Mouse (Mus musculus): ENCODE data around the gene Ngrn. TPM values are rescaled to one million over a fixed set of nuclear protein-coding genes. Genes with fewer than 3 reads are reported as not detected.

Gene Ngrn
- polyA plus RNA-seq, 1 experiment from 2014 or later, result 52.2 TPM

DNA sequence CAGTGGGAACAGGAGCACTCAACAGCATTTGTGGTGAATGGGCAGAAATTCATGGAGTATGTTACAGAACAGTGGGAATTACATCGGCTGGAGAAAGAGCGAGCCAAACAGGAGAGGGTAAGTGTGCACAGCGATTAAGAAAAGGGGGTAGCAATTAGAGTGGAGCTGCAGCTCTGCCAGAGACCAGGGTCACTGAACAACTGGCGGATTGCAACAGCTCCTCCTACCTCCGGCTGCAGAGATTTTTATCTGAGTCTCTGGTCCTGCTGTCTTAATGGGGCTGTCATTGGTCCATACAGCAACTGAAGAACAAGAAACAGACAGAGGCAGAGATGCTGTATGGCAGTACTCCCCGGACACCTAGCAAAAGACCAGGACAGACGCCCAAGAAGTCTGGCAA, 49.8 kb downstream of the Ngrn start:
- Histone ChIP-seq H3K4me1 (no peaks in the 10 kb centered on the region), H3K9me3 (no peaks in the 10 kb centered on the region), H3K4me3 (no peak overlapping the region), H3K9ac (no peak overlapping the region), H3K4me2 (no peak overlapping the region), H3K27ac (no peak overlapping the region), H3K36me3 (peaks cover 96% of the 10 kb centered on the region), H3K27me3 (no peaks in the 10 kb centered on the region)
- no peak for ATAC-seq (ENCODE audit: insufficient number of reproducible peaks, insufficient read depth, low FRiP score, low TSS enrichment, low read depth)
- WGBS, result 85% methylated on average over 7 of the region's 7 CpGs

Other genes starting within 250 kb of the Ngrn start
- 20.1 and 21.9 TPM in 2 replicates for gene Zfp710, start 236.4 kb upstream of the Ngrn start, polyA plus RNA-seq (2015; fragmentation: Nextera tagmentation; extraction: Ambion mirVana)
- 514 and 560 TPM in 2 replicates for gene Idh2, start 145.8 kb upstream of the Ngrn start, polyA plus RNA-seq (2015; fragmentation: Nextera tagmentation; extraction: Ambion mirVana)
- gene Sema4b, start 74.4 kb upstream of the Ngrn start, polyA plus RNA-seq (2015; fragmentation: Nextera tagmentation; extraction: Ambion mirVana), result 18.6 and 19.8 TPM in 2 replicates
- gene Cib1, start 28.4 kb upstream of the Ngrn start, polyA plus RNA-seq (2015; fragmentation: Nextera tagmentation; extraction: Ambion mirVana), result 69.9 and 71.1 TPM in 2 replicates
- gene Gdpgp1, start 28.4 kb upstream of the Ngrn start, polyA plus RNA-seq (2015; fragmentation: Nextera tagmentation; extraction: Ambion mirVana), result 3.8 TPM in 2 replicates
- 0.90 and 2.3 TPM in 2 replicates for gene Ttll13, start 14.8 kb upstream of the Ngrn start, polyA plus RNA-seq (2015; fragmentation: Nextera tagmentation; extraction: Ambion mirVana)
- 13.8 and 16.2 TPM in 2 replicates for gene Vps33b, start 8.4 kb downstream of the Ngrn start, polyA plus RNA-seq (2015; fragmentation: Nextera tagmentation; extraction: Ambion mirVana)
- gene Prc1, start 33.2 kb downstream of the Ngrn start, polyA plus RNA-seq (2015; fragmentation: Nextera tagmentation; extraction: Ambion mirVana), result 121 and 130 TPM in 2 replicates
- gene Rccd1, start 63.2 kb downstream of the Ngrn start, polyA plus RNA-seq (2015; fragmentation: Nextera tagmentation; extraction: Ambion mirVana), result 15.6 and 17.2 TPM in 2 replicates
- 49.0 and 53.1 TPM in 2 replicates for gene Unc45a, start 79.8 kb downstream of the Ngrn start, polyA plus RNA-seq (2015; fragmentation: Nextera tagmentation; extraction: Ambion mirVana)
- 21.6 and 29.0 TPM in 2 replicates for gene Hddc3, start 81.9 kb downstream of the Ngrn start, polyA plus RNA-seq (2015; fragmentation: Nextera tagmentation; extraction: Ambion mirVana)
- gene Man2a2, start 110.2 kb downstream of the Ngrn start, polyA plus RNA-seq (2015; fragmentation: Nextera tagmentation; extraction: Ambion mirVana), result 25.3 and 28.7 TPM in 2 replicates
- 12.8 and 13.8 TPM in 2 replicates for gene Fes, start 126.7 kb downstream of the Ngrn start, polyA plus RNA-seq (2015; fragmentation: Nextera tagmentation; extraction: Ambion mirVana)
- 10.9 and 11.0 TPM in 2 replicates for gene Furin, start 144.2 kb downstream of the Ngrn start, polyA plus RNA-seq (2015; fragmentation: Nextera tagmentation; extraction: Ambion mirVana)